Mouse (Mus musculus) ES-E14 (cell line): ENCODE data around the gene Myo6. TPM values are rescaled to one million over a fixed set of nuclear protein-coding genes. Genes with fewer than 3 reads are reported as not detected.
"Not testable (repeated sequence)": the region's sequence is repeated elsewhere in the genome, so short reads cannot be mapped to it uniquely, and the experiment has no call there.

Experiments used
- DNase-seq: peaks from one replicate; pipeline ENCODE4 v3.0.0-alpha.2; 2013; ENCODE audit warnings: low read depth, low spot score
- H3K27ac ChIP-seq: 2 replicates; pipeline ENCODE4 v1.5.1; 2012; ENCODE audit warnings: low read depth, mild to moderate bottlenecking, low read length, moderate library complexity, mixed read lengths; ENCODE audit not compliant: poor library complexity, insufficient read depth, severe bottlenecking
- H3K36me3 ChIP-seq: 2 replicates; pipeline ENCODE4 v1.6.1; 2012; ENCODE audit warnings: mild to moderate bottlenecking, low read length, moderate library complexity, mixed read lengths; ENCODE audit not compliant: control insufficient read depth, poor library complexity, insufficient read depth, severe bottlenecking
- H3K4me1 ChIP-seq, 2 experiments: fragments of 150-350 bp in 1 of 2; sonication (generic) in 1 of 2; 2 replicates each; pipeline ENCODE4 v1.6.1; 2012; ENCODE audit warnings: low read length in 2 of 2, mild to moderate bottlenecking in 1 of 2, mixed read lengths in 1 of 2; ENCODE audit not compliant: control insufficient read depth in 2 of 2, insufficient read depth in 2 of 2, poor library complexity in 1 of 2
- H3K4me3 ChIP-seq, 2 experiments: fragments of 150-350 bp in 1 of 2; sonication (generic) in 1 of 2; 2 replicates each; pipeline ENCODE4 v1.5.1; 2012; ENCODE audit warnings: low read length in 2 of 2, low read depth in 1 of 2, mild to moderate bottlenecking in 1 of 2, mixed read lengths in 1 of 2; ENCODE audit not compliant: insufficient read depth in 1 of 2, poor library complexity in 1 of 2, severe bottlenecking in 1 of 2
- H3K9ac ChIP-seq: 2 replicates; pipeline ENCODE4 v1.6.1; 2012; ENCODE audit warnings: low read depth, mild to moderate bottlenecking, low read length, mixed read lengths; ENCODE audit not compliant: poor library complexity, insufficient read depth, severe bottlenecking
- H3K9me3 ChIP-seq: fragments of 150-350 bp; sonication (generic); 2 replicates; pipeline ENCODE4 v1.6.1; 2012; ENCODE audit warnings: low read depth, mild to moderate bottlenecking, low read length; ENCODE audit not compliant: control insufficient read depth, insufficient read depth
- HCFC1 ChIP-seq: IDR thresholded peaks from 2 replicates; pipeline ENCODE4 v1.6.1; 2012; ENCODE audit warnings: low read length, inconsistent platforms, borderline replicate concordance; ENCODE audit not compliant: insufficient read depth
- MAFK ChIP-seq: IDR thresholded peaks from 2 replicates; pipeline ENCODE4 v1.6.1; 2014; ENCODE audit warnings: mild to moderate bottlenecking, low read depth, low read length, inconsistent platforms; ENCODE audit not compliant: insufficient read depth
- ZC3H11A ChIP-seq: IDR thresholded peaks from 2 replicates; pipeline ENCODE4 v1.6.1; 2012; ENCODE audit warnings: low read depth, mild to moderate bottlenecking, inconsistent platforms, low read length, borderline replicate concordance
- ZNF384 ChIP-seq: IDR thresholded peaks from 2 replicates; pipeline ENCODE4 v1.6.1; 2012; ENCODE audit warnings: low read depth, low read length, inconsistent platforms
- in situ Hi-C, 2 experiments: fragments of 600-800 bp; cut with MboI; formaldehyde crosslinking; loops; one replicate each; pipeline ENCODE4 v1.15.1; 2025; ENCODE audit warnings: low sequenced_read_pairs in 2 of 2, inconsistent platforms in 1 of 2; ENCODE audit not compliant: unreplicated experiment in 2 of 2
- total RNA-seq: library from RNA; depleted of rRNA; stranded (reverse); fragments of 300-350 nt; gene quantifications from 2 replicates; pipeline ENCODE4 v1.2.3, GENCODE M21; 2012

The Myo6 gene
- total RNA-seq, 1 experiment: 9.0 TPM

DNA sequence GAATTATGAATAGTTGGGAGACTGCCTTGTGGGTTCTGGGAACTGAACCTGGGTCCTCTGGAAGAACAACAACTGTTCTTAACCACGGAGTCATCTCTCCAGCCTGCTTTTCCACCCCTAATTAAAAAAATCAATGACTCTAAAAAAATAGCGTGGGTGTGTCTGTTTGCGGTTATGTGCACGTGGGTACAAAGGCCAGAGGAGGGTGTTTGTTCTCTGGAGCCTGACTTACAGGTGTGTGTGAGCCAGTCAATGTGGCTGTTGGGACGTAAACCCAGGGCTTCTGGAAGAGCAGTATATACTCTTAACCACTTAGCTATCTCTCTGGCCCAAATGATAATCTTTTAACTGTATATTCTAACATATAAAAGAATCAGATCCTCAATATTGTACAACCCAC is 148.8 kb downstream of the Myo6 start:
- H3K4me1 ChIP-seq: no peaks in the 10 kb centered on the region
- DNase-seq: no peak
- H3K9me3 ChIP-seq: no peaks in the 10 kb centered on the region
- no peaks in the 10 kb centered on the region for H3K36me3 ChIP-seq
- H3K27ac ChIP-seq: no peak overlapping the region
- in situ Hi-C loops: no loop called here
- no peak for TF ChIP-seq HCFC1
- no peak for TF ChIP-seq MAFK
- TF ChIP-seq ZNF384: no peak
- TF ChIP-seq ZC3H11A: no peak
- H3K9ac ChIP-seq: no peak overlapping the region
- H3K4me3 ChIP-seq: no peak overlapping the region

DNA sequence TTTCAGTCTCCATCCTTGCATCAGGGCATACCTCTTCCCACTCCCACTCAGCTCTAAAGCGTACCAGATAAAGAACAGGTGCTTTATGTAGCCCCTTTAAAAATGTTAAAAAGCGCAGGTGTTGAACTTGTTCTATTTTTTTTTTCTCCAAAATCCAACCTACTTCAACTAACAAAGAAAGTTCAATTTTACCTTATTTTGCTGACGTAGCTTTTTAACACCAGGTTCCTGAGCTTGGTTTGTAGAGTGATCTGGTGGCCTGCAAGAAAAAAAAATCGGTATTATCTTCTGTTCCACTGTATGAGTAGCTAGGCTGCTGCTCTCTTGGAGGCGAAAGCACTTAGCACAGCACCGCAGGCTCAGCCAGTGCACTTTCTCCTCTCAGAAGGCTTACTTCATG is 151.1 kb downstream of the Myo6 start:
- H3K4me3 ChIP-seq: no peak overlapping the region
- H3K9ac ChIP-seq: no peak overlapping the region
- no peaks in the 10 kb centered on the region for H3K36me3 ChIP-seq
- H3K4me1 ChIP-seq: no peaks in the 10 kb centered on the region
- DNase-seq: no peak
- no peaks in the 10 kb centered on the region for H3K9me3 ChIP-seq
- in situ Hi-C loops: no loop called here
- no peak overlapping the region for H3K27ac ChIP-seq
- TF ChIP-seq ZC3H11A (no peak), MAFK (peak; percentile 61; the same call in 1 of the 2 replicates)

DNA sequence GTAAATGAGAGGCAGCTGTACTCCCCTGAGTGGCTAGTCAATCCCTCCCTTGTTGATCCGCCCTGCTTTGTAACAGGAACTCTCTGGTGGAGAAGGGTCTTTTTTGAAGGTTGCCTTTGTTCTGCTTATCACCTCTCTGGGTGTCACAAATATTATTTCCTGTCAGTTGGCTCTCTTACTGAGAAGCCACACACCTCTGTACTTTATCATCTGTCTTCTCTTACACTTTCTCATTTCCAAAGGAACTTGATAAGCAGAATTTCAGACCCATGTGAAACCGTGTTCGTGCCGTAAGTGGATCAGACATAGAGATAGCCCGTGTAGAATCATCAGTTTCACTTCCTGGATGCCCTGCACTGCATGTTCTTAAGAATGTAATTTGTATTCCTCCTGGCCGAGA is 153.2 kb downstream of the Myo6 start:
- TF ChIP-seq ZNF384 (no peak), HCFC1 (no peak)
- Histone ChIP-seq H3K9me3 (no peaks in the 10 kb centered on the region), H3K36me3 (no peaks in the 10 kb centered on the region), H3K9ac (no peak overlapping the region), H3K4me3 (no peak overlapping the region), H3K27ac (no peak overlapping the region), H3K4me1 (no peaks in the 10 kb centered on the region)
- DNase-seq: no peak
- in situ Hi-C loops: no loop called here

DNA sequence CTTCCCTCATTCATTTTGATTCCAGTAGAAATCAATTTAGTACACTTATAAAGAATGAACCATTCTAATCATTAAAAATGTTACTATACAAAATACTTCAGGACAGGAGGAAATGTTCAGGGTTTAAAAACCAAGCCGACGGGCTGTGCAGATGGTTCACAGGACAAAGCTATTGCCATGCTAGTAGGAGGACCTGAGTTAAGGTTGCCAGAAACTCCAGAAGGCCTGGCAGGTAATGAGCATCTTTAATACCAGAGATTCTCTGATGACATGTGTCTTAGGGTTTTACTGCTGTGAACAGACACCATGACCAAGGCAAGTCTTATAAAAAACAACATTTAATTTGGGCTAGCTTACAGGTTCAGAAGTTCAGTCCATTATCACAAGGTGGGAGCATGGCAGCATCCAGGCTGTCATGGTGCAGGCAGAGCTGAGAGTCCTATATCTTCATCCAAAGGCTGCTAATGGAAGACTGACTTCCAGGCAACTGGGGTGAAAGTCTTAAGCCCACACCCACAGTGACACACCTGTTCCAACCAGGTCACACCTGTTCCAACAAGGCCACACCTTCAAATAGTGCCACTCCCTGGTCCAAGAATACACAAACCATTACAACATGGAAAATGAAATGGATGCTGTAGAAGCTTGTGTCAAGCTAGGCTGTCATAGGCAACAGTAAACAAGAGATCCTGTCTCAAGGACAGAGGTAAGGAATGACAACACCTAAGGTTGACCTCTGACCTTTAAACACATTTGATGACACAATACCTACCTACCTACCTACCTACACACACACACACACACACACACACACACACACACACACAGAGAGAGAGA is 156.4 kb downstream of the Myo6 start:
- DNase-seq, H3K4me1 ChIP-seq, H3K4me3 ChIP-seq, H3K36me3 ChIP-seq, H3K9ac ChIP-seq, H3K9me3 ChIP-seq, H3K27ac ChIP-seq, in situ Hi-C loops: not testable (repeated sequence)

DNA sequence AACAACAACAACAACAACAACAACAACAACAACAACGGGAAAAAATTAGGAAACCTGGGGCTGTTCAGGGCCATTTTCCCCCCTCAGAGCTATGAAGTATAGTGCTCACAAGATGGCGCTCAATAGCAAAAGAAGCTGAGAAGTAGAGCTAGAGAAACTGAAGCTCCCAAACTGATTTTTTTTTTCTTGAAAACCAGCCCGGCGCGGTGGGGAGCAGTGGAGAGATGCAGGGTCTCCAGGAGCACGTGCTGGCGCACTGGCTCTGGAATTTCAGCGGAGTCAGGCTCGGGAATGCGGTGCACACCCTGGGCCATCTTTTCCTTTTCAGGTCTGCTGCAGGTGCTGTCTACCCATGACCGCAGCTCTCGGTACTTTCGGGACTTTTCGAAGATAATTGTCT is 167.3 kb downstream of the Myo6 start:
- in situ Hi-C loops: no loop called here
- no peak overlapping the region for H3K27ac ChIP-seq
- no peaks in the 10 kb centered on the region for H3K9me3 ChIP-seq
- H3K4me1 ChIP-seq: no peaks in the 10 kb centered on the region
- no peaks in the 10 kb centered on the region for H3K36me3 ChIP-seq
- DNase-seq: peak; percentile 22
- TF ChIP-seq HCFC1 (no peak), ZNF384 (peak; percentile 93), ZC3H11A (peak; percentile 49; the same call in 1 of the 2 replicates)
- H3K4me3 ChIP-seq: no peak overlapping the region
- H3K9ac ChIP-seq: no peak overlapping the region
